Mouse (Mus musculus): ENCODE measurements around the gene Rnf167.
A peak's percentile ranks its signal among the peaks of the same experiment; 100 is the strongest.

DNA sequence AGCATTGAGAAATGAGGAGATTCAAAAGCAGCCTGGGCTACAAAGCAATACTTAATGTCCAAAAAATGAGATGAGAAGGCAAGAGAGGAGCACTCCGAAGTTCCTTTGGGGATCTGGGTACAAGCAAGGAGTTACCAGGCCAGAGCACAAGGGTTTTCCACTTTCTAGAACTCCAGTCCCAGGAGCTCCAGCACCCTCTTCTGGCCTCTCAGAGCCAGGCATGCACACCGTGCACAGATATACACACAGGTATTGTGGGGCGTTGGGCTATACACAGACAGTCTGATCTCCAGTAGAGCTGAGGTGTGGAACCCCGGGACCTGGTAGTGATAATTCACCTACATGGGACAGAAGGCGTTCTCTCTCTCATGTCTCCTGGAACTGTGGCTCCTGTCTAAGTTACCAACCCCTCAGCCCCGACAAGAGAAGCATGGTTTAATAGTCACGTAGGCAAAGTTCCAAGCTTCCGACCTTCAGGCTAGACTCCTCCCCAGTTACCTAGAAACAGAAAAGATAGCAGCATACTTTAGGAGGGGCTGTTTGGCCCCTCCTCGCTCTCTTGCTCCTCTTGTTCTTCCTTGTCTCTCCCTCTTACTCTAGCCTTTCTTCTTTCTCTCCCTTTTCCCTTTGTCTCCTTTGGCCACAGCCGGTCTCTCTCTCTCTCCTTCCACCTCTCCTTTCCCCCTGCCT, 23.8 kb upstream of the Rnf167 start:
- TF ChIP-seq CTCF (IDR thresholded peaks at IDR 0.05; ENCODE audit: borderline replicate concordance, extremely low read depth, insufficient read depth, insufficient read length), result peak; percentile 18; the same call in 1 of the 2 replicates
- no peak for TF ChIP-seq POLR2A (IDR thresholded peaks at IDR 0.05; ENCODE audit: borderline replicate concordance, extremely low read depth, insufficient read depth, insufficient read length, poor library complexity, severe bottlenecking)

All from brain, embryonic 14.5 days (tissue).